Comparison of ENCODE assay signal across 9 mouse cellular contexts in genomic region chr10:94515179-94515545, GRCm38 (mm10).
DNase-seq lines count a peak whose midpoint lies in the region; ATAC-seq and TF ChIP-seq lines count a peak whose summit lies in the region.
"Had no signal": no experiment of that assay in that cellular context is flagged by ENCODE, and none has a peak within 500 bp of the region (broad histone marks: within the 10 kb centered on the region; RNA-seq: fewer than 3 reads in every experiment).

No protein-coding gene starts in this region.

- intact Hi-C loops in heart, adult 2 months (cut with DNase I): loop anchor here (2.0 to 5.0 kb wide), 5 partner anchors 33 to 106 kb away; no protein-coding TSS in a partner anchor

- no peak for TF ChIP-seq POLR2A in heart, adult 2 months (IDR thresholded peaks at IDR 0.05; ENCODE audit: insufficient read depth, low read depth, low read length)

- H3K4me1 ChIP-seq in heart, adult 2 months (ENCODE audit: control insufficient read depth, insufficient read depth, low read length): peaks cover 6% of the 10 kb centered on the region
- peaks cover 14% of the 10 kb centered on the region; the same call in 1 of the 2 replicates for H3K4me1 ChIP-seq in midbrain, embryonic 14.5 days (ENCODE audit: control insufficient read depth, insufficient read depth, low read length)

- 0 out of 2 replicates have a peak, but pooled peaks cover 1% of the 10 kb centered on the region for H3K79me2 ChIP-seq in heart, adult 2 months (replicated peaks; ENCODE audit: control insufficient read depth, insufficient read depth, low read length)

- peak overlapping the region; percentile 99 for H3K9ac ChIP-seq in heart, adult 2 months (ENCODE audit: low read depth, low read length)
- peak overlapping the region; percentile 71 for H3K9ac ChIP-seq in midbrain, embryonic 14.5 days (replicated peaks; ENCODE audit: low read length)

- H3K9me3 ChIP-seq in midbrain, embryonic 14.5 days (ENCODE audit: control insufficient read depth, low read length): no peaks in the 10 kb centered on the region

- peak overlapping the region; percentile 80 for H3K4me2 ChIP-seq in midbrain, embryonic 14.5 days (ENCODE audit: low read length)

- H3K27me3 ChIP-seq in heart, adult 2 months (ENCODE audit: control insufficient read depth, insufficient read depth, low read length): no peaks in the 10 kb centered on the region
- H3K27me3 ChIP-seq in midbrain, embryonic 14.5 days (ENCODE audit: control insufficient read depth, insufficient read depth, low read length): peaks cover 15% of the 10 kb centered on the region
- H3K27me3 ChIP-seq: CH12.LX had no signal

- peaks cover 9% of the 10 kb centered on the region for H3K36me3 ChIP-seq in heart, adult 2 months (ENCODE audit: control insufficient read depth, insufficient read depth, low read length)
- no peaks in the 10 kb centered on the region for H3K36me3 ChIP-seq in midbrain, embryonic 14.5 days (ENCODE audit: control insufficient read depth, insufficient read depth, low read length)

- TF ChIP-seq CTCF in heart, adult 2 months (IDR thresholded peaks at IDR 0.05): peak; percentile 75

- WGBS in heart, adult 2 months: under 1% methylated on average over 33 of the region's 34 CpGs
- under 1% methylated on average over 34 of the region's 34 CpGs for WGBS in midbrain, embryonic 14.5 days

- no peak for TF ChIP-seq EP300 in heart, adult 2 months (IDR thresholded peaks at IDR 0.05; ENCODE audit: insufficient read depth, low read depth, low read length)

- peak overlapping the region; percentile 97 for H3K4me3 ChIP-seq in heart, adult 2 months
- H3K4me3 ChIP-seq in midbrain, embryonic 14.5 days (replicated peaks; ENCODE audit: low read depth, low read length): peak overlapping the region; percentile 76

- H3K27ac ChIP-seq in heart, adult 2 months: peak overlapping the region; percentile 98
- H3K27ac ChIP-seq in midbrain, embryonic 14.5 days (replicated peaks; ENCODE audit: low read depth, low read length): peak overlapping the region; percentile 77

- peak; percentile 89 for ATAC-seq in midbrain, embryonic 14.5 days (ENCODE audit: low FRiP score, low TSS enrichment)

- peak; percentile 31 for DNase-seq in cerebellum, adult 11-12 months
- no peak for DNase-seq in cerebellum, adult 9-11 months
- DNase-seq in embryo, embryonic 11 days: peak; percentile 85
- DNase-seq in heart, adult 2 months: peak in 1 of 2 experiments; percentile 88
- peak; percentile 83 for DNase-seq in kidney, adult 18-20 months
- peak; percentile 74 for DNase-seq in liver
- DNase-seq in midbrain, embryonic 14.5 days: peak; percentile 86
- peak; percentile 40 to 59 for DNase-seq in spleen, adult 18-20 months
